Mouse (Mus musculus) spleen, postnatal 36 days (tissue): ENCODE measurements around the gene Gorasp1.

Source experiments
- DNase-seq, 2 experiments: peaks; one replicate each; pipeline ENCODE4 v3.0.0; 2022; ENCODE audit warnings: low spot score in 2 of 2, mixed read lengths in 1 of 2

Gene Gorasp1

GRCm38 (mm10) chr9:119926497-119926896, 10.9 kb downstream of the Gorasp1 start:
- no peak for DNase-seq

GRCm38 (mm10) chr9:119925729-119926128, 11.6 kb downstream of the Gorasp1 start:
- no peak for DNase-seq

GRCm38 (mm10) chr9:119925120-119925657, 12.2 kb downstream of the Gorasp1 start:
- no peak for DNase-seq

- DNase-seq = no peak
Measured at GRCm38 (mm10) chr9:119923462-119923861, 13.9 kb downstream of the Gorasp1 start.

GRCm38 (mm10) chr9:119919858-119920257, 17.5 kb downstream of the Gorasp1 start:
- DNase-seq = no peak

GRCm38 (mm10) chr9:119913087-119913838, 24.1 kb downstream of the Gorasp1 start:
- no peak for DNase-seq

- no peak for DNase-seq
Measured at GRCm38 (mm10) chr9:119909931-119910330, 27.4 kb downstream of the Gorasp1 start.

GRCm38 (mm10) chr9:119908708-119909107, 28.7 kb downstream of the Gorasp1 start:
- DNase-seq = no peak

GRCm38 (mm10) chr9:119902410-119903151, 34.8 kb downstream of the Gorasp1 start:
- DNase-seq = no peak

GRCm38 (mm10) chr9:119899446-119899845, 37.9 kb downstream of the Gorasp1 start:
- no peak for DNase-seq

GRCm38 (mm10) chr9:119895040-119895721, 42.2 kb downstream of the Gorasp1 start:
- DNase-seq = peak; percentile 45 to 54

GRCm38 (mm10) chr9:119894339-119895009, 42.9 kb downstream of the Gorasp1 start, which contains the start of gene Wdr48:
Gene Wdr48, plus strand, starts transcription at chr9:119894878.
- peak; percentile 96 to 98 for DNase-seq

GRCm38 (mm10) chr9:119893881-119894280, 43.5 kb downstream of the Gorasp1 start:
- DNase-seq = no peak

- DNase-seq = peak; percentile 23 to 24
Measured at GRCm38 (mm10) chr9:119890692-119891091, 46.7 kb downstream of the Gorasp1 start.

- no peak for DNase-seq
Measured at GRCm38 (mm10) chr9:119889446-119889845, 47.9 kb downstream of the Gorasp1 start.

- DNase-seq = no peak
Measured at GRCm38 (mm10) chr9:119888843-119889246, 48.5 kb downstream of the Gorasp1 start.

- no peak for DNase-seq
Measured at GRCm38 (mm10) chr9:119887144-119887901, 50.0 kb downstream of the Gorasp1 start.
